Mouse (Mus musculus) megakaryocyte-erythroid progenitor cell, adult 5-6 weeks (primary cell): ENCODE data around the gene Tle6. TPM values are rescaled to one million over a fixed set of nuclear protein-coding genes. Genes with fewer than 3 reads are reported as not detected.

Experiments used
- ATAC-seq: replicated peaks from 2 replicates; pipeline ENCODE4 v1.8.0; 2016; ENCODE audit warnings: mild to moderate bottlenecking, inconsistent platforms; ENCODE audit not compliant: severe bottlenecking, poor library complexity, low FRiP score, low TSS enrichment
- total RNA-seq, 2 experiments: library from RNA; stranded (forward) in 1 of 2; stranded (reverse) in 1 of 2; fragments of 200-1000, 215-1000 nt in 1 of 2; fragments of >200 nt in 1 of 2; fragmentation: Nextera tagmentation in 1 of 2; gene quantifications; 2 replicates each; pipeline ENCODE4 v1.2.3; 2014 to 2017

The Tle6 gene
- total RNA-seq, 2 experiments from 2014 or later, result 3.5 to 7.9 TPM

DNA sequence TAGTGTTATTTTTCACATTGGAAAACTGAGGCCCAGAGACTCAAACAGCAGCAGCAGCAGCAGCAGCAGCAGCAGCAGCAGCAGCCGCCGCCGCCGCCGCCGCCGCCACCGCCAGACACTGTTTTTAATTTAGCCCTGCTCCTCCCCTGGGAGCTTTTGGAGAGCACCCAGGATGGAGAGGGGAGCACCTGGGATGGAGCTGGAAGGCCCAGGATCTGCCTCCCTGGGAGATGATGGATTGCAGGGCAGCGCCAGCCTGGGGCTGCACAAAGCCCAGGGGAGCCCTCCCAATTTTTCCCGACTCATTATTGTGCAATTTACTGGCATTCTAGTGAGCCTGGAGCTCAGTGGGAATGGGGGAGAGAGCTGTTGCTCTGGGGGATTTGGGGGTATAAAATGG, 4.3 kb downstream of the Tle6 start:
- no peak for ATAC-seq

DNA sequence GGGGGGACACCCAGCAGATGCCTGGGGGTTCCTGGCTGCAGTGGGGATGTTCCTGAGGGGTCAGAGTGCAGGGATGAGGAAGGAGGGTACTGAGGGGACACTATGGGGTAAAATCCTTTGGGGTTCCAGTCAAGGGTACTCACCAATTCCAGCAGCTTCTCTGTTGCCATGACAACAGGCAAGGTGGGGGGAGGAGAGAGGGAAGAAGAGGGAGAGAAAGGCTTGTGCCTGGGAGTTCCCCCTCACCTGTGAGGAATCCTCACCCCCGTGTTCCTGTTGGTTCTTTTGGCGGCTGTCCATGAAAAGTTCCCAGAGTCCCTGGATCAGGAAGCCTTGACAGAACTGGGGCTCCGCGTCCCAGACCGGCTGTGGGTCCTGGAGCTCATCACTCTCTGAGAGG, 5.3 kb downstream of the Tle6 start:
- no peak for ATAC-seq

DNA sequence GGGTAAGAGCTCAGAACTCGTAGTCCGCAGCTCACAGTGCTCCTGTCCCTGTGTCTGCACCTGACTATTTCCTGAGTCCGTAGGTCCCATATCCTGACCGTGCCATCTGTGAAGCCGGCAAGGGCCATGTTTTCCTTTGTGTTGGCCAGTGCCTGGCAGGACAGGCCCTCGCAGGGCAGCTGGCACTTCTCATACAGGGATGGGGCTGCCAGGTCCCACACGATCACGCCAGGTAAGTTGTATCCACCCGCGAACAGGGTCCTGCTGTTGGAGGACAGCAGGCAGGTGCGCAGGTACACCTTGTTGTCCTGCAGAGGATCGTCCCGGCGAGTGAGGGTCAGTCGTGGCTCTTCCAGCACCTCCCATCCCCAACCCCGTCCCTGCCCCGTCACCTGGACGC, 6.9 kb downstream of the Tle6 start:
- no peak for ATAC-seq

DNA sequence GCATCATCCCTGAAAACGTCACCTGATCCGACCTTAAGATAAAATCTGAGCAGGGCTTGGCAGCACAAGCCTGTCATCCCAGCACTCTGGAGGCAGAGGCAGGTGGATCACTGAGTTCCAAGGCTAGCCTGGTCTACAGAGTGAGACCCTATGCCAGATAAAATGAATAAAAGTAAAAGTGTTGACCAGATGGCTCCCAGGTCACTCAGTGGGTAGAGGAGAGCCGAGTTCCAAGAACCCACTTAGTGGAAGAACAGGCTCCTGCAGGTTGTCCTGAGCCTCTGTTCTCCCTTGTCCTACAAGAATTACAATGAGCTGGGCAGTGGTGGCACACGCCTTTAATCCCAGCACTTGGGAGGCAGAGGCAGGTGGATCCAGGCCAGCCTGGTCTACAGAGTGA, 7.7 kb downstream of the Tle6 start:
- no peak for ATAC-seq

- ATAC-seq, result no peak
Measured at GRCm38 (mm10) chr10:81592631-81593030, 8.2 kb downstream of the Tle6 start.

- ATAC-seq, result no peak
Measured at GRCm38 (mm10) chr10:81591846-81592245, 9.0 kb downstream of the Tle6 start.

DNA sequence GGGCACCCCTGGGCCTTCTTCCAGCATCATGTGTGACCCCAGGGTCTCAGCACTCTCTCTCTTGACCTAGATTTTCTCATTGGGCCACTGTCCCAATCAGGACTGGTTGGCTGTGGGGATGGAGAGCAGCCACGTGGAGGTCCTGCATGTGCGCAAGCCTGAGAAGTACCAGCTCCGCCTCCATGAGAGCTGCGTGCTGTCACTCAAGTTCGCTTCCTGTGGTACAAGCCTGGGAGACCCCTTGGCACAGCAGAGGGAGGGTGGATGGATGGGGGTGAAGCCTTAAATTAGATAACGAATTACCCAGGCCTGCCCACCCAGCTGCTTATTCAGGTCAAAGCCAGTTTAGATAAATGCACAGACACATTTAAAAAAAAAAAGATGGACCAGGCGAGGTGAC, 12.1 kb downstream of the Tle6 start:
- ATAC-seq, result no peak

DNA sequence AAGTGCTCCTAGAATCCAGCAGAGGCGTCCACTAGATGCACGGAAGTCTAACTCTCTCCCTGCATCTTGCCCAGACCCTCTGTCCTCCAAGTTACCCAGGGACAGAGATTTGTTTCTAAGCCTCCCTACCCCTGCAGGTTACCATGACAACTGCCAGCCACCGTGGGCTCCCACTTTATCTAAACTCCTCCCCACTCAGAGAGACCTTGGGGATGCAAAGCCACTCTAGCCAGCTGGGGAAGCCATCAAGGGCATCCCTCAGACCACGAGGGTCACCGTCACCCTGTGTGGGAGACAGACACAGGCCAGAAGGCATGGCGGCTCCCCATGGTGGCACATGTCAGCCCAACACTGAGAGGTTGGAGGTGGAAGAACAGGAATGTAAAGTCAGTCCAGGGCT, 17.5 kb downstream of the Tle6 start:
- no peak for ATAC-seq

DNA sequence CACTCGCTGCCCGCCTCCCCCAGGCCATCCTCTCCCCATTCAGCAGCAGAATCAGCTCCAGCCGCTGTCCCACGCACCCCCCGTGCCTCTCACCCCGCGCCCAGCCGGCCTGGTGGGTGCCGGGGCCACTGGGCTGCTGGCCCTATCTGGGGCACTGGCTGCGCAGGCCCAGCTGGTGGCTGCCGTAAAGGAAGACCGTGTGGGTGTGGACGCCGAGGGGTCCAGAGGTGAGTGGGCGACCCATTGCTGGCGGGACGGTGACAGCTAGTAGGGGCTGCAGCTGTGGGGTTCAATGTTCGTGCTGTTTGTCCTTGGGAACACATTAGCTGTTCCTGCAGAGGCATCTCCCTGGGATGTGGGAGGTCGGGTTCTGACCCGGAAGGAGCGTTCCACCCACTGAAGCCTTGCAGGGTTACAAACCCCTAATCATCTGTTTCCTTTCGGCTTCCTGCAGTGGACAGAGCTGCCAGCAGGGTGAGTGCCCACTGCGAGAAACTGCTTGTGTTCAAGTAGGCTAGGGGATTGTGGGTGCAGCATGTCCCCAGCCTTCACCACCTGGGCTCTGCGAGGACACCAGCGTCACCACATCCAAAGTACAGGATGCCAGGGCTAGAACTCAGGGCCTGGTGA, 20.3 kb downstream of the Tle6 start:
- peak; percentile 51 for ATAC-seq

DNA sequence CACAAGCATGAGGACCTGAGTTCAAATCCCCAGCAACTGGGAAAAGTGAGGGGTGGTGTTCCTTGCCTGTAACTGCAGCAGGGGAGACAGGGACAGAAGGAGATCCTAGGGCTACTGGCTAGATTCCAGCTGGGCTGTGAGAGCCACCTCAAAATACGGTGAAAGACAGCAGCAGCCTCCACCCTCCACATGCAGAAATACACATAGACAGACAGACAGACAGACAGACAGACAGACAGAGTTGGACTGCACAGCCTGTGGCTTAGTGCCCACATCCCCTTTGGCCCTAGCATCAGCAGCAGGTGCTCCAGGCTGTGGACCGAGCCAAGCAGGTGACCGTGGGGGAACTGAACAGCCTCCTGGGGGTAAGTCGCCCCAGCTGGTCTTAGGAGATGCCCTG, 20.9 kb downstream of the Tle6 start:
- no peak for ATAC-seq

- no peak for ATAC-seq
Measured at GRCm38 (mm10) chr10:81575695-81576094, 25.2 kb downstream of the Tle6 start.

DNA sequence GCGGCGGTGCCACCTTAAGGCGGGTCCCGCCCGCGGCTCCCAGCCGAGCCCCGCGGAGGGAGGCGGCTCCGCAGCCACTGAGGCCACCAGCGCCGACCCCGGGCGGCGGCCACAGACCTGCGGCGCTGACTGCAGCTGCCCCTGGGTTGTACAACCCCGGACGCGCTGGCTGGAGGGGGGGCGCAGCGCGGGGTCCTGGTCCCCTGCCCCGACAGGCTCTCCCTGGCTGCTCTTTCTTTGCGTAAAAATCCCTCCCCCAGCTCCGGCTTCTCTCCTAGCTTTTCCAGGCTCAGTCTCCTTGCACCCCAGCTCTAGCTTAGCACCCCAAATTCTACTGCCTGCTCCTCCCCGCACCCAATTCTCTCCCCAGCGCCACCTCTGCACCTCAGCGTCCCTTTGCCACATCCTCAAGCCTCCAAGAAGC, 25.7 kb downstream of the Tle6 start:
- ATAC-seq, result no peak

GRCm38 (mm10) chr10:81574081-81575056, 26.5 kb downstream of the Tle6 start, which contains the start of gene Tle2:
Gene Tle2 (plus strand): TSS chr10:81574561.
- ATAC-seq, result no peak

GRCm38 (mm10) chr10:81572975-81573374, 27.9 kb downstream of the Tle6 start:
- ATAC-seq, result no peak

DNA sequence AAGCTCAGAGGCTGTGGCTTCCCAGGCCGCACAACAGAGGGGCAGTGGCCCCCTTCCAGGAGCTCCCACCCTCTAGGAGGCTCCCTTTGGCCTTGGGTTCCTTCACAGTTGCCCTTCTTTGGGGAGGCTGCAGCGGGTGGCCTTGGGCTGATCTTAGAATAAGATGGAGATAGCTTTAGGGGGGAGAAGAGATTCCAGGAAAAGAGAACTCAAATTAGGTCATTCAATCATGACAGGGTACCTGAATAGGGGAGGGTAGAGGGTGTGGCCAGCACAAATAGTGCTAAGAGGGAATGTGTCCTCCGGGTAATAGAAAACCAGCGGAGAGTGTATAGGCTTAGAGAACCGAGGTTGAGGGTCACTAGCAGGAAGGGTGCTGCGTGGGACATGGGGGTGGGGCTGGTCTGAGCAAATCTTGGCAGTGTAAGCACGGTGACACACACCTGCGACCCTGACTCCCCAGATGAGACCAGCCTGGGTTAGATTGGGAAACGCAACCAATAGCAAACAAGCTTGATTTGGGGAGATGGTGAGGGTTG, 28.7 kb downstream of the Tle6 start:
- ATAC-seq, result no peak

DNA sequence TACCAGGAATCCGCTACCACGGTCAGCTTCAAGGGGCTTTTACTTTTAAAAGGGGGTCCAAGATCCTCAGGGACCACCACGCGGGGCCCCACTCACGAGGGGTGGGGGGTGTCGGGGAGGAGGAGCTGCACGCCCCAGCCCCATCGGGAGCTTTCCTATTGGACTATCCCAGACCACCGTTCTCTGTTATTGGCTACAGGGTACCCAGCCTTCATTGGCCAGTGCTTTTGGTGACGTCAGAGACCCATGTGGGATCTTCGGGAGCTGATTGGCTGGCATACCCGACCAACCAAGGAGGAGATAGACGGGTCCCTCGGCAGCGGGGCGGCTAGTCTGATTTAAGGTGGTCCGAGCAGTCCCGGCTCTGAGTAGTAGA, 29.4 kb downstream of the Tle6 start:
- ATAC-seq, result peak; percentile 88

DNA sequence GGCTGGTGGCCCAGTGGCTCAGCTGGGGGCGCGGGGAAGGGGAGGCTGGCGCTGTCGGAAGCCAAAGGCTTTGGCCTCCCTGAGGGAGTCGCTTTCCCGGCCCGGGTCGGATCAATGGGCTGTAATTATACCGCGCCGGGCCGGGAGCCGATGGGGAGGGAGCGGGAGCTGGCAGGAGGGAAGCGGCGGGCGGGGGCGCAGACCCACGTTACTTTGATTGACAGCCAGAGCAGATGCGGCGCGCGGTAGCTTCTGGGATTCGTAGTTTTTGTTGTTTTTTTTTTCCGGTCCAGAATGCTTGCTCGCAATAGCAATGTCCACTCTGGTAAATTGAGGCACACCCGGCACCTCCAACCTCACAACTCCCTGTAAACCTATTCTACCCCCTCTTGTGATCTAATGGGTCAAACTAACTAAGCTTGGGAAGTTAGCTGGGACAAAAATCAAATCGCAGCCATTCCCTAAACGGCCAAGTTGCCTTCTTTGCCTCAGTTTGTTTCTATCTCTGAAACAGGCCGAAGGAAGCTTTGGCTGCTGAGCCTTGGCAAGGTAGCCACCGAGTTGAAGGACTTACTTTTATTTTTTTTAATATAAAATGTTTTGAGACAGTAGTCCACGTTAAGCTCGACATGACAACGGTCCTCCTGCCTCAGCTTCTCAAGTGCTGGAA, 29.9 kb downstream of the Tle6 start:
- peak; percentile 40 for ATAC-seq

DNA sequence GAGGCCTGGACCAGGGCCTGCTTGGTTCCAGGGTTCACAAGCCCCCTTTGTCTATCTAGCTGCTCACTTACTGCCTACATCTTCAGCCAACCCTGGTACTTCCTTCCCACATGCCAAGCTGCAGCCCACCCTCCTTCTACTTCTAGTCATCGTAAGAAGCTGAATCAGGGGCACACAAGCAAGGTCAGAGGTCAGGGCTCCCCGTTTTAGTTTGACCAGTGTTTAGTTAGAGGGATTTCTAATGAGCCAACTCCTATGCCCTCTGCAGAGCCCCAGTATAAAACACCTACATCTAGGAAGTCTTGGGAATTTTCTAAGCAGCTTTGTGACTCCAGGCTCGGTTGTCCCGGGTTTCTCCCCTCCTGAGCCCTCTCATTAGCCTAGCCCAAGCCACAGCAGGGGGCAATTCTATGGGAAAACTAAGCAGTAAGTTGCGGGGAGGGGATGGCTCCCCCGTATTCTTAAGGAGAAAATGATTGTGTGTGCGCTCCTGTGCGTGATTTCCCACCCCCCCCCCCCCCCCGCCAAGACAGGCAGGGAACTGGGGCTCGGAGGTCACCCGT, 30.6 kb downstream of the Tle6 start:
- no peak for ATAC-seq

DNA sequence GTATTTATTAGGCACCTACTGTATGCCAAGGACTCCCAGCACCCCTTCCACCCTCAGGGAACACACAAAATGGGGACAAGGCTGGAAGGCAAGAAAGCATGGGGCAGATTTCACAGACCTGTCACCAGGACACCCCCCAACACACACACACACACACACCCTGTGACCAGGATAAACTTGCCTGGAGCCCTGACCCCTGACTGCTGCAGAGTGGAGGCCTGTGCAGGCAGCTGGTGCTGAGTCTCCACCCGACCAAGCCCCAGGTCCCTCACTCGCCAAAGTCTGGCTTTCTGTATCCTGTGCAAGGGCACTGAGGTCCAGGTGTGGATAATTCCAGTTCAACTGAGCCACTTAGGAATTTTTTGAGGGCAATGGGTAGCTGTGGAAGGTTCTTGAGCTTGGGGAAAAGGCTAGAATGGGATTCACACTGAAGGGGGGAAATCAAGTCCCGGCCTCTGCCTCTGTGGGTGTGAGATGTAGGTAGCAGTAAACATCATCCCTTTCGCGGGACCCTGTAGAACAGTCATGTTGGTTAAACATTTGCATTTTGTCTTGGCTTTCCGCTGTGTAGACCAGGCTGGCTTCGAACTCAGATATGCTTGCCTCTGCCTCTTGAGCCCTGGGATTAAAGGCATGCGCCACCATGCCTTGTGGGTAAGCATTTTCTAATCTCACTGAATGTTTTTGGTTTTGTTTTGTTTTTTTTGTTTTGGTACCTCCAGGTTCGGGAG, 31.2 kb downstream of the Tle6 start:
- ATAC-seq, result no peak
